Mouse (Mus musculus) cortical plate, adult 2 months (tissue): ENCODE data around the gene Tst.

Source experiments
- CTCF ChIP-seq: fragments of 200-500 bp; IDR thresholded peaks from 2 replicates; pipeline ENCODE4 v1.5.1; 2011; ENCODE audit warnings: mild to moderate bottlenecking, control low read depth, low read length; ENCODE audit not compliant: insufficient read depth; ENCODE audit errors: extremely low read depth
- POLR2A ChIP-seq: fragments of 200-500 bp; IDR thresholded peaks from 2 replicates; pipeline ENCODE4 v1.6.1; 2011; ENCODE audit warnings: mild to moderate bottlenecking, low read length, control low read depth; ENCODE audit not compliant: insufficient read depth; ENCODE audit errors: extremely low read depth

DNA sequence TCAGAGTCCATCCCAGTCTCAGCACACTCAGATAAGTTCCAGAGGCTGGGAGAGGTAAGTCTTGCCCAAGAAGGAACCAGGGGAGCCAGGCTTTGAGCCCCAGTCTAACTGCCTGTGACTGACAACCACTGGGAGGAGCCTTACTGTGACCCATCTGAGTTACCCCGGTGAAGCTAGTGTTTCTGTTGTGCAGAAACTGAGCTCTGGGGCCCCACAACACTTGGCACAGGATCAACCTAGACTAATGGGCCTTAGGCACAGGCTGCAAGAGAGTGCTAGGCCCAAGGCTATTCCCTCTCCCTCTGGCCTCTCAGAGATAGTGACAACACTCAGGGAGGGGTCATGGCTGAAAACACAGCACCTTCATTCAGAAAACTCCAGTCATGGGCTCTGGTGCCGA is 45.5 kb upstream of the Tst start:
- TF ChIP-seq POLR2A (no peak), CTCF (no peak)
